Mouse (Mus musculus): ENCODE measurements at regions not wholly inside any gene's neighbourhood (a gene's known extent, or its start where the extent isn't known, plus 50 kb on each side); places are given as distances from the start of the nearest gene placed in this dataset.

GRCm38 (mm10) chr19:60113666-60114388 is 112.7 kb downstream of the Fam204a start:
- WGBS = 32% methylated on average over 7 of the region's 7 CpGs
- H3K27ac ChIP-seq = no peak overlapping the region
- ATAC-seq (ENCODE audit: low FRiP score) = no peak

GRCm38 (mm10) chr19:60110278-60110677 is 116.2 kb downstream of the Fam204a start:
- Histone ChIP-seq H3K27me3 (no peaks in the 10 kb centered on the region), H3K36me3 (no peaks in the 10 kb centered on the region), H3K4me3 (no peak overlapping the region), H3K9ac (no peak overlapping the region), H3K4me2 (replicated peaks) (no peak overlapping the region), H3K9me3 (replicated peaks) (no peaks in the 10 kb centered on the region), H3K27ac (no peak overlapping the region), H3K4me1 (0 out of 2 replicates have a peak, but pooled peaks cover 7% of the 10 kb centered on the region)
- 73% methylated on average over 6 of the region's 6 CpGs for WGBS
- no peak for ATAC-seq (ENCODE audit: low FRiP score)

More at GRCm38 (mm10) chr19:60113666-60114388, 112.7 kb downstream of the Fam204a start:
- H3K4me3 ChIP-seq = no peak overlapping the region
- H3K9ac ChIP-seq = no peak overlapping the region
- no peak overlapping the region for H3K4me2 ChIP-seq (replicated peaks)
- no peaks in the 10 kb centered on the region for H3K36me3 ChIP-seq
- H3K27me3 ChIP-seq = no peaks in the 10 kb centered on the region
- no peaks in the 10 kb centered on the region for H3K9me3 ChIP-seq (replicated peaks)
- H3K4me1 ChIP-seq = 0 out of 2 replicates have a peak, but pooled peaks cover 7% of the 10 kb centered on the region

GRCm38 (mm10) chr19:60109488-60109887 is 117.0 kb downstream of the Fam204a start:
- no peak overlapping the region for H3K9ac ChIP-seq
- no peaks in the 10 kb centered on the region for H3K36me3 ChIP-seq
- 62% methylated on average over 8 of the region's 8 CpGs for WGBS
- H3K4me3 ChIP-seq = no peak overlapping the region
- no peak overlapping the region for H3K4me2 ChIP-seq (replicated peaks)
- 0 out of 2 replicates have a peak, but pooled peaks cover 7% of the 10 kb centered on the region for H3K4me1 ChIP-seq
- ATAC-seq (ENCODE audit: low FRiP score) = no peak
- no peak overlapping the region for H3K27ac ChIP-seq
- H3K27me3 ChIP-seq = no peaks in the 10 kb centered on the region
- H3K9me3 ChIP-seq (replicated peaks) = no peaks in the 10 kb centered on the region

GRCm38 (mm10) chr19:60097915-60098314 is 128.6 kb downstream of the Fam204a start:
- Histone ChIP-seq H3K27me3 (no peaks in the 10 kb centered on the region), H3K4me3 (no peak overlapping the region)
- 90% methylated on average over 3 of the region's 3 CpGs for WGBS

GRCm38 (mm10) chr19:60074986-60075385 is 131.5 kb upstream of the Rab11fip2 start:
- H3K36me3 ChIP-seq = no peaks in the 10 kb centered on the region
- no peaks in the 10 kb centered on the region for H3K9me3 ChIP-seq (replicated peaks)
- H3K4me2 ChIP-seq (replicated peaks) = no peak overlapping the region
- no peak overlapping the region for H3K4me3 ChIP-seq
- ATAC-seq (ENCODE audit: low FRiP score) = no peak
- no peak overlapping the region for H3K27ac ChIP-seq
- H3K27me3 ChIP-seq = no peaks in the 10 kb centered on the region
- H3K4me1 ChIP-seq = no peaks in the 10 kb centered on the region
- H3K9ac ChIP-seq = no peak overlapping the region
- 46% methylated on average over 3 of the region's 3 CpGs for WGBS

More at GRCm38 (mm10) chr19:60097915-60098314, 128.6 kb downstream of the Fam204a start:
- ATAC-seq (ENCODE audit: low FRiP score) = no peak
- H3K36me3 ChIP-seq = no peaks in the 10 kb centered on the region
- H3K27ac ChIP-seq = no peak overlapping the region
- no peak overlapping the region for H3K4me2 ChIP-seq (replicated peaks)
- H3K4me1 ChIP-seq = no peaks in the 10 kb centered on the region
- H3K9ac ChIP-seq = no peak overlapping the region
- no peaks in the 10 kb centered on the region for H3K9me3 ChIP-seq (replicated peaks)

- Histone ChIP-seq H3K9ac (no peak overlapping the region), H3K4me2 (replicated peaks) (no peak overlapping the region), H3K36me3 (no peaks in the 10 kb centered on the region), H3K27me3 (no peaks in the 10 kb centered on the region), H3K4me1 (no peaks in the 10 kb centered on the region), H3K27ac (no peak overlapping the region), H3K4me3 (no peak overlapping the region), H3K9me3 (replicated peaks) (no peaks in the 10 kb centered on the region)
- ATAC-seq (ENCODE audit: low FRiP score) = no peak
- 11% methylated on average over 1 of the region's 1 CpGs for WGBS
Observed at GRCm38 (mm10) chr19:60073328-60073727, 129.9 kb upstream of the Rab11fip2 start.

GRCm38 (mm10) chr19:60066183-60066582 is 122.7 kb upstream of the Rab11fip2 start:
- H3K9ac ChIP-seq = no peak overlapping the region
- no peak overlapping the region for H3K4me2 ChIP-seq (replicated peaks)
- no peaks in the 10 kb centered on the region for H3K4me1 ChIP-seq
- ATAC-seq (ENCODE audit: low FRiP score) = no peak
- no peaks in the 10 kb centered on the region for H3K36me3 ChIP-seq
- H3K27ac ChIP-seq = no peak overlapping the region
- WGBS = 94% methylated on average over 3 of the region's 3 CpGs
- H3K27me3 ChIP-seq = no peaks in the 10 kb centered on the region
- H3K4me3 ChIP-seq = no peak overlapping the region
- H3K9me3 ChIP-seq (replicated peaks) = no peaks in the 10 kb centered on the region

GRCm38 (mm10) chr19:60055121-60055874 is 111.8 kb upstream of the Rab11fip2 start:
- no peaks in the 10 kb centered on the region for H3K36me3 ChIP-seq
- H3K4me2 ChIP-seq (replicated peaks) = no peak overlapping the region
- no peak overlapping the region for H3K4me3 ChIP-seq
- H3K9ac ChIP-seq = no peak overlapping the region
- 75% methylated on average over 4 of the region's 4 CpGs for WGBS
- H3K27ac ChIP-seq = no peak overlapping the region
- H3K4me1 ChIP-seq = 0 out of 2 replicates have a peak, but pooled peaks cover 3% of the 10 kb centered on the region
- no peak for ATAC-seq (ENCODE audit: low FRiP score)
- no peaks in the 10 kb centered on the region for H3K9me3 ChIP-seq (replicated peaks)
- H3K27me3 ChIP-seq = no peaks in the 10 kb centered on the region

GRCm38 (mm10) chr19:60051151-60051550 is 107.7 kb upstream of the Rab11fip2 start:
- 72% methylated on average over 9 of the region's 9 CpGs for WGBS
- no peak for ATAC-seq (ENCODE audit: low FRiP score)

GRCm38 (mm10) chr19:60040721-60041120 is 97.3 kb upstream of the Rab11fip2 start:
- no peak for ATAC-seq (ENCODE audit: low FRiP score)
- no peaks in the 10 kb centered on the region for H3K4me1 ChIP-seq

More at GRCm38 (mm10) chr19:60051151-60051550, 107.7 kb upstream of the Rab11fip2 start:
- no peak overlapping the region for H3K4me3 ChIP-seq
- no peaks in the 10 kb centered on the region for H3K36me3 ChIP-seq
- H3K9ac ChIP-seq = no peak overlapping the region
- no peaks in the 10 kb centered on the region for H3K27me3 ChIP-seq
- 0 out of 2 replicates have a peak, but pooled peaks cover 3% of the 10 kb centered on the region for H3K4me1 ChIP-seq
- H3K9me3 ChIP-seq (replicated peaks) = no peaks in the 10 kb centered on the region
- H3K27ac ChIP-seq = no peak overlapping the region
- H3K4me2 ChIP-seq (replicated peaks) = no peak overlapping the region

GRCm38 (mm10) chr19:60032667-60033066 is 89.2 kb upstream of the Rab11fip2 start:
- Histone ChIP-seq H3K4me1 (no peaks in the 10 kb centered on the region), H3K27me3 (no peaks in the 10 kb centered on the region), H3K27ac (no peak overlapping the region), H3K9ac (no peak overlapping the region), H3K4me3 (no peak overlapping the region), H3K36me3 (no peaks in the 10 kb centered on the region), H3K4me2 (replicated peaks) (no peak overlapping the region), H3K9me3 (replicated peaks) (no peaks in the 10 kb centered on the region)
- 89% methylated on average over 2 of the region's 2 CpGs for WGBS
- ATAC-seq (ENCODE audit: low FRiP score) = no peak

More at GRCm38 (mm10) chr19:60040721-60041120, 97.3 kb upstream of the Rab11fip2 start:
- Histone ChIP-seq H3K9ac (no peak overlapping the region), H3K4me3 (no peak overlapping the region), H3K27me3 (no peaks in the 10 kb centered on the region), H3K36me3 (no peaks in the 10 kb centered on the region), H3K4me2 (replicated peaks) (no peak overlapping the region), H3K27ac (no peak overlapping the region), H3K9me3 (replicated peaks) (no peaks in the 10 kb centered on the region)

- WGBS = 68% methylated on average over 3 of the region's 3 CpGs
- Histone ChIP-seq H3K27me3 (no peaks in the 10 kb centered on the region), H3K4me2 (replicated peaks) (no peak overlapping the region), H3K36me3 (no peaks in the 10 kb centered on the region), H3K4me1 (no peaks in the 10 kb centered on the region), H3K27ac (no peak overlapping the region), H3K9ac (no peak overlapping the region), H3K4me3 (no peak overlapping the region), H3K9me3 (replicated peaks) (no peaks in the 10 kb centered on the region)
- ATAC-seq (ENCODE audit: low FRiP score) = no peak
Observed at GRCm38 (mm10) chr19:60030212-60030788, 86.8 kb upstream of the Rab11fip2 start.
